Mouse (Mus musculus) neural tube, embryonic 13.5 days (tissue): ENCODE data around the gene Nos1ap. TPM values are rescaled to one million over a fixed set of nuclear protein-coding genes. Genes with fewer than 3 reads are reported as not detected.

Experiments used
- ATAC-seq: fragments of 200-750 bp; cut with Nextera tagmentation; 2 replicates; pipeline ENCODE4 v1.8.0; 2017; ENCODE audit warnings: low read depth, mild to moderate bottlenecking, moderate TSS enrichment, moderate library complexity
- H3K27ac ChIP-seq: fragments of 300-500 bp; sonication (generic); replicated peaks from 2 replicates; pipeline ENCODE4 v1.5.1; 2015; ENCODE audit warnings: moderate library complexity, mild to moderate bottlenecking, inconsistent platforms
- H3K27me3 ChIP-seq: fragments of 300-500 bp; sonication (generic); 2 replicates; pipeline ENCODE4 v1.6.1; 2015; ENCODE audit warnings: mild to moderate bottlenecking, inconsistent platforms
- H3K36me3 ChIP-seq: fragments of 300-500 bp; sonication (generic); 2 replicates; pipeline ENCODE4 v1.6.1; 2015; ENCODE audit warnings: mild to moderate bottlenecking, inconsistent platforms
- H3K4me1 ChIP-seq: fragments of 300-500 bp; sonication (generic); replicated peaks from 2 replicates; pipeline ENCODE4 v1.6.1; 2015; ENCODE audit warnings: inconsistent platforms
- H3K4me2 ChIP-seq: fragments of 300-500 bp; sonication (generic); 2 replicates; pipeline ENCODE4 v1.6.1; 2015; ENCODE audit warnings: inconsistent platforms, mild to moderate bottlenecking, moderate library complexity
- H3K4me3 ChIP-seq: fragments of 300-500 bp; sonication (generic); 2 replicates; pipeline ENCODE4 v1.5.1; 2015; ENCODE audit warnings: mild to moderate bottlenecking, inconsistent platforms
- H3K9ac ChIP-seq: fragments of 300-500 bp; sonication (generic); 2 replicates; pipeline ENCODE4 v1.6.1; 2015; ENCODE audit warnings: moderate library complexity, mild to moderate bottlenecking, inconsistent platforms
- H3K9me3 ChIP-seq: fragments of 300-500 bp; sonication (generic); 2 replicates; pipeline ENCODE4 v1.6.1; 2016; ENCODE audit warnings: inconsistent platforms
- WGBS: fragments of 180-500 bp; shearing (Covaris S2); methylation state at CpG from one replicate; pipeline ENCODE4 v1.1.7; 2015; 5-methylcytosine and 5-hydroxymethylcytosine counted together
- polyA plus RNA-seq: library from polyadenylated mRNA; unstranded; fragments of >200 nt; fragmentation: Nextera tagmentation; extraction: Ambion mirVana; gene quantifications from 2 replicates; pipeline ENCODE4 v1.2.1, GENCODE M21; 2015

Gene Nos1ap
- polyA plus RNA-seq, 1 experiment from 2014 or later = 17.6 TPM

DNA sequence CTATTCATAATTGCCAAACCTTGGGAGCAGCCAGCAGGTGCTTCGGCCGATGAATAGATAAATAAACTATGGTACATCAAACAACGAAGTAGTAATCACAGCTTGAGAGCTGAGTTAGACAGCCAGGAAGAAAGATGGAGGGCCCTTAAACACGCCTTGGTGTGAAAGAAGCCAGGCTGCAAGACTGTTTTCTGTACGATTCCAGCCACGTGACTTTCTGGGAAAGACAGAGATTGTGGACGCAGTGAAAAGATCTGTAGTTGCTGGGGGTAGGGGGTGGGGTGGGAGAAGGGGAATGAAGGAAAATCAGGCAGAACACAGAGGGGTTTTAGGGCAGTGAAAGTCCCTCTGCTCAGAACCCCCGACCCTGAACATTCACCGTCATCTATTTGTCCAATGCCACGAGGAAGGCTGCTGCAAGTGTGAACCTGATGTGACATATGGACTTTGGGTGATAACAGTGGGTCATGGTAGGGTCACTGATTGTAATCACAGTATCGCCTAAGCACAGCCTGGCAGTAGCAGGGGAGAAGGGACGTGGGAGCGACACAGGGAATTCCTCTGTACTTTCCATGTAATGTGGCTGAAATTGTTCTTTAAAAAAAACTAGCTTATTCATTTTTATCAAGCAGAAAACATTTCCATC is 94.0 kb downstream of the Nos1ap start:
- Histone ChIP-seq H3K4me1 (peaks cover 25% of the 10 kb centered on the region), H3K4me3 (no peak overlapping the region), H3K36me3 (no peaks in the 10 kb centered on the region), H3K27ac (no peak overlapping the region), H3K4me2 (no peak overlapping the region), H3K27me3 (no peaks in the 10 kb centered on the region), H3K9ac (no peak overlapping the region), H3K9me3 (no peaks in the 10 kb centered on the region)
- no peak for ATAC-seq
- WGBS = 48% methylated on average over 13 of the region's 13 CpGs

DNA sequence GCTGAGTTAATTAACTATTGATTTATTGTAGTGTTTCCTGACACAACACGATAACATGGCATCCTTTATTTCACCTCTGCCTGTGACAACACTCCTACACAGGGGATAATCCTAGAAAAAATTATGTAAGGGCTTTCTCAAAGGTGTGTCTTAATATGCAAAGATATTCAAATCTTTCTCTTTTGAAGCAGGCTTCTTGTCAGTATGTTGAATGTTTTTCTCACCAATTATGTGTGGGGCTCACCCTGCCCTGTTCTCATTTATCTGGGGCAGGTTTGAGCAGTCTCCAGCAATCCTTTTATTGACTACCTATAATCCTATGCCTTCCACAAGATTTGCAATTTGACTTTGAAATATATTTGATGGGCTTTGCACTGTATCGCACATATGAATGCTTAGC is 97.1 kb downstream of the Nos1ap start:
- H3K27me3 ChIP-seq = no peaks in the 10 kb centered on the region
- no peaks in the 10 kb centered on the region for H3K9me3 ChIP-seq
- no peak overlapping the region for H3K27ac ChIP-seq
- H3K4me2 ChIP-seq = no peak overlapping the region
- no peak for ATAC-seq
- 53% methylated on average over 2 of the region's 2 CpGs for WGBS
- H3K9ac ChIP-seq = no peak overlapping the region
- no peaks in the 10 kb centered on the region for H3K36me3 ChIP-seq
- H3K4me3 ChIP-seq = no peak overlapping the region
- H3K4me1 ChIP-seq = peaks cover 13% of the 10 kb centered on the region

DNA sequence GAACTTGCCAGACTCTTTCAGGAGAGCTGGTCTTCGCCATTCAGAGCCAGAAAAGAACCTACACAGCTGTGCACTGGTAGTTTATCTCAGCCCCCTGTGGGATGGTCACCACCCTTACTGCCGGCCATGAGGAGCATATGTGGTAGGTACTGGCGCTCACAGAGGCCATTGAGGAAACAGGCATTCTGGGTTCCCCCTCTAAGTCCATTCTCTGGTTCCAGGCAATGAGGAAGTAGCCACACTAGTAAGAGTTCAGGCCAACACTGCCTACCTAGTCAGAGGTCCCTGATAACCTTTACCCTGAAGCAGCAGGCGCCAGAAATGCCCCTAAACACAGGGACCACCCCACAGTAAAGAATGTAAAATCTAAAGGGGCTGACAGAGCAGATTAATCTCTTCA is 97.6 kb downstream of the Nos1ap start:
- no peak overlapping the region for H3K4me3 ChIP-seq
- ATAC-seq = no peak
- WGBS = 75% methylated on average over 4 of the region's 4 CpGs

DNA sequence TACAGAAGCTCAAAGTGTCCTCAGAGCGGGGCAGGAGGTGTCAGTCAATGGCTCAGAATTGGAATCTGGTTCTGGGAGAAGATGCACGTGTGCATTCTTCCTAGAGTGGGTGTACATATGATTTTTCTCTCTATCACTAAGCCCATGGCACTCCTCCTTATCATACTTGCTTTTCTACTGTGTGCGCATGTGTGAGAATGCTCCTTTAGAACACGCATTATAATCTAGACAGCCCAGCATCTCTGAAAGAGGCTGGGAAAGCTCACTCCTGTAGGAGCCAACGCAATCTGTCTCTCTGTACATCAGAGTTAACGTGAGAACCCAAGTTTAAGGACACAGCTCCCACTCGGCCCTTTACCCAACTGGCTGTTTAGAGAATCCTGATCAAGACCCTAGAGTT is 99.7 kb downstream of the Nos1ap start:
- Histone ChIP-seq H3K9ac (no peak overlapping the region), H3K36me3 (no peaks in the 10 kb centered on the region), H3K4me3 (no peak overlapping the region), H3K27me3 (no peaks in the 10 kb centered on the region), H3K4me2 (no peak overlapping the region), H3K4me1 (peaks cover 18% of the 10 kb centered on the region), H3K9me3 (no peaks in the 10 kb centered on the region), H3K27ac (no peak overlapping the region)
- no peak for ATAC-seq
- WGBS = 92% methylated on average over 7 of the region's 7 CpGs

More for the DNA sequence above, 97.6 kb downstream of the Nos1ap start:
- H3K9ac ChIP-seq = no peak overlapping the region
- H3K27me3 ChIP-seq = no peaks in the 10 kb centered on the region
- H3K4me2 ChIP-seq = no peak overlapping the region
- H3K9me3 ChIP-seq = no peaks in the 10 kb centered on the region
- H3K4me1 ChIP-seq = peaks cover 13% of the 10 kb centered on the region
- no peaks in the 10 kb centered on the region for H3K36me3 ChIP-seq
- H3K27ac ChIP-seq = 0 out of 2 replicates have a peak overlapping the region, but pooled peaks have one; percentile 38

DNA sequence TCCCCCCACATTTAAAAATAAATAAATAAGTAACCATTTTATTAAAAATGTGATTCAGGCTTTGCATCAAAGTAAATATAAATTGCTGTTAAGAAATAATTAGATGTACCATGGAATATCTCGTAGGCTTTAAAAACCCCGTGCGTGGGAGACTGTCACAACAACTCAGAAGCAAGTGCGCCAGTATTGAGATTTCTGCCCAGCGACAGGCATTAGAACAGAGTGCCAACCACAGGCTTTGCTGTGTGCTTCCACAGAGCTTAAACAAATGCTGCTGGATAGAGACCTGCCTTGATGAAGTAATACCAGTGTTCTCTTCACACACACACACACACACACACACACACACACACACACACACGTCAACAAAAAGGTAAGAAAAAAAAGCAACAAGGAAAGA is 100.2 kb downstream of the Nos1ap start:
- no peak for ATAC-seq
- no peak overlapping the region for H3K4me2 ChIP-seq

DNA sequence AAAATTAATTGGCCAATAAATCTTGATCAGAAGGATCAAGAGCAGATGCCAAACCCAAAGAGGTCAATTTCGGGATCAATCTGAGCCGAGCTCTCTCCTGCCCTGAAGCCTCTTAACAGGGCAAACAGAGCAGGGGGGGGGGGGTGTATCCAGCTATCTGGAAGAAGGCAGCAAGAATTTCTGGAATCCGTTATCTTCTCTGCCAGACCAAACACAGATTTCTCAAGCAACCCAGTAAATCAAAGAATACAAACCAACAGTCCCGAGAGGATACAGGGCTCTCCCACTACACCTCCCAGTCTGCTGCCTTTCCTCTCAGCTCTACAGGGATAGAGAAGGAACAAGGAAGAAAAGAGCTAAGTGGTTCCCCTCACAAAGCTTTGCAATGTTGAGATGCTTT is 104.5 kb downstream of the Nos1ap start:
- Histone ChIP-seq H3K27ac (peak overlapping the region; percentile 39), H3K36me3 (no peaks in the 10 kb centered on the region), H3K4me2 (no peak overlapping the region), H3K9ac (no peak overlapping the region), H3K4me1 (peaks cover 27% of the 10 kb centered on the region), H3K4me3 (no peak overlapping the region), H3K27me3 (no peaks in the 10 kb centered on the region), H3K9me3 (no peaks in the 10 kb centered on the region)
- WGBS = 37% methylated on average over 4 of the region's 4 CpGs
- ATAC-seq = peak; percentile 27; the same call in 1 of the 2 replicates

More for the DNA sequence above, 100.2 kb downstream of the Nos1ap start:
- no peaks in the 10 kb centered on the region for H3K27me3 ChIP-seq
- 95% methylated on average over 6 of the region's 6 CpGs for WGBS
- H3K4me3 ChIP-seq = no peak overlapping the region
- peaks cover 23% of the 10 kb centered on the region for H3K4me1 ChIP-seq
- H3K9ac ChIP-seq = no peak overlapping the region
- no peak overlapping the region for H3K27ac ChIP-seq
- H3K36me3 ChIP-seq = no peaks in the 10 kb centered on the region
- no peaks in the 10 kb centered on the region for H3K9me3 ChIP-seq

DNA sequence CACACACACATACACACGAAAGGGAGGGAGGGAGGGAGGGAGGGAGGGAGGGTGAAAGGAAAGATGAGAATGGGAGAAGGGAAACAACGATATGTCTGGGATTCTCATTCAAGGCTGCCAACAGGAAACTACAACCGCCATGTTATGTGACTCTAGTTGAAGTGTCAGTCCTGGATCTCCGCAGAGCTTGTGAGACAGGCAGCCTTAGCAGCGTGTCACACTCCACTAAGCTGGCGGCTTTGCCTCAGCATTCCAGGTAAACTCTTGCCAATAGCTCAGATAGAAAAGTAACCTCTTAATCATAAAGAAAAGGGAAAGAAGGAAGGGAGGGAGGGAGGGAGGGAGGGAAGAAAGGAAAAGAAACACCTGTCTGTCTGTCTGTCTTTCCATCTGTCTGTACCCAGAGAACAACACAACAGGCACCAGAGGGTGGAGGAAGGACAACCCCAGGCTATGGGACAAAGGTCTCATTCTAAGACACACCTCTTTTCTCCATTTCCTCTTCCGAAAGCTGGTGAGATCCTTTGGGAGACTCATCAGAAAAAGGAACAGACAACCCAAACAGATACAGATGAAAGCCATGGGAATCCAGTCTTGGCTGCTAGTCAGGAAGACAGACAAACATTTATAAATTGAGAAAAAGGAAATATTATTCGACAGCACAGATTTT is 107.3 kb downstream of the Nos1ap start:
- 80% methylated on average over 7 of the region's 8 CpGs for WGBS
- no peak overlapping the region for H3K27ac ChIP-seq
- no peak for ATAC-seq
- H3K9ac ChIP-seq = no peak overlapping the region
- H3K36me3 ChIP-seq = no peaks in the 10 kb centered on the region
- no peaks in the 10 kb centered on the region for H3K9me3 ChIP-seq
- no peaks in the 10 kb centered on the region for H3K27me3 ChIP-seq
- peaks cover 51% of the 10 kb centered on the region for H3K4me1 ChIP-seq
- H3K4me2 ChIP-seq = no peak overlapping the region
- H3K4me3 ChIP-seq = no peak overlapping the region

DNA sequence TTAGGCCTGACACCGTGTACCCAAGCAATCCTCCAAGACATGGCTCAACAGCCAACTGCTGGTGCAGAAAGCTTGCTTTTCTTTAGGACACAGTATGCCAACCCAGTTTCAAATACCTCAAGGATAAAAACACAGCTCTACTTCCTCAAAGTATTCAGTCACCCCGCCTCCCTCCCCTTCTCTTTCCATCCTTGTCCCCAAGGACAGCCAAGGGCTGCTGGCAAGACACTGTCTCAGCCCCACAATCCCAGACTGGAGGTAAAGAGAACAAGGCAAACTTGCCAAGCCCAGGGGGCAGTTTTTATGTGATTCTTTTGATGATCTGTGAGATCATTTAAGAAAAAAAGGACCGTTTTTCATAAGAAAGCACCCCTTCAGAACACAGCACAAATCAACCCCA is 108.6 kb downstream of the Nos1ap start:
- Histone ChIP-seq H3K4me2 (no peak overlapping the region), H3K27ac (no peak overlapping the region), H3K4me1 (peaks cover 60% of the 10 kb centered on the region), H3K27me3 (no peaks in the 10 kb centered on the region), H3K9me3 (no peaks in the 10 kb centered on the region), H3K9ac (no peak overlapping the region), H3K4me3 (no peak overlapping the region), H3K36me3 (no peaks in the 10 kb centered on the region)
- no peak for ATAC-seq
- WGBS = 73% methylated on average over 3 of the region's 3 CpGs

DNA sequence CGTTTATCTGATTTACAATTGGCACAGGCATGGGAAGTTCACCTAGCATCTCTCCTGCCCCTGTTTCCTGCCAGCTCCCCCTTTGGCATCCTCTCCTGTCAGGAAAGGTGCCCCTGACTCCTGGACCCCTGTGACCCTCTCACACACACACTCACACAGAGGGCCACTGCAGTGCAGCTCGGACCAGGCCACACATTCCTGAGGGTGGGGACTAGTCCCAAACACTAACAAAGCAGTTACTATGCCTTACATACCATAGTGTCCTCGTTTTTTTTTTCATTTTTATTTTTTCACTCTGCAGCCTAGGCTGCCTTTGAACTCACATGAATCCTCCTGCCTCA is 110.2 kb downstream of the Nos1ap start:
- H3K4me2 ChIP-seq = no peak overlapping the region
- ATAC-seq = no peak
- WGBS = 28% methylated on average over 3 of the region's 3 CpGs

DNA sequence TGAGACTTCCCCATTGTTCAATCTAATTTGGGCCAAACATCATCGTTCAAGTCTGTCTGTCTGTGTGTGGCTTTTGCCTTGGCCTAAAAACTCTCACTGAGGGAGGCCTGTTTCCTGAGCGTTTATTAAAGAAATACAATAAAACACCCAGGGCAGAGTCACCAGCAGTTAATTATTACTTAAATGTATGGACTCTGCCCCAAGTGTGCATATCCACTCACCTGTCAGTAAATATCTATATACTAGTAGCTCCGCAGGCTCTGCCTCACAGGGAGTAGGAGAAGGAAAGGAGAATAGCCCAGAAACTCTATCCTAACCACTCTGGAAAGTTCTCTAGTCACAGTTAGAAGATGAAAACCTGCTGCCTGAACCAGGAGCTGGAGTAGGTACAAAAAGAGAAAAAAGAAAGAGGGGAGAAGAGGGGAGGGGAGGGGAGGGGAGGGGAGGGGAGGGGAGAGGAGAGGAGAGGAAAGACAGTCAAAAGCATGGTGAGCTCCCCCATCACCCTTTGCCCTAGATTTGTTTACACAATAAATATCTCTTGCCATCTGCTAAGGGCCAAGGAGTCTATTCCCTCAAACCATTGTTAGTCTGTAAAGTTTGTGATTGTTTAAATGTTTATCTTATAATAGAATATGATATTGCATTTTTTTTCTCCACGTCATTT is 110.7 kb downstream of the Nos1ap start:
- H3K9ac ChIP-seq = no peak overlapping the region
- 63% methylated on average over 4 of the region's 4 CpGs for WGBS
- 0 out of 2 replicates have a peak overlapping the region, but pooled peaks have one; percentile 49 for H3K27ac ChIP-seq
- ATAC-seq = no peak
- H3K27me3 ChIP-seq = no peaks in the 10 kb centered on the region
- peaks cover 49% of the 10 kb centered on the region for H3K4me1 ChIP-seq
- no peaks in the 10 kb centered on the region for H3K36me3 ChIP-seq
- H3K4me2 ChIP-seq = no peak overlapping the region
- no peaks in the 10 kb centered on the region for H3K9me3 ChIP-seq
- H3K4me3 ChIP-seq = no peak overlapping the region

More for the DNA sequence above, 110.2 kb downstream of the Nos1ap start:
- H3K9ac ChIP-seq = no peak overlapping the region
- no peak overlapping the region for H3K4me3 ChIP-seq
- no peak overlapping the region for H3K27ac ChIP-seq
- H3K36me3 ChIP-seq = no peaks in the 10 kb centered on the region
- H3K9me3 ChIP-seq = no peaks in the 10 kb centered on the region
- H3K27me3 ChIP-seq = no peaks in the 10 kb centered on the region
- H3K4me1 ChIP-seq = peaks cover 49% of the 10 kb centered on the region

DNA sequence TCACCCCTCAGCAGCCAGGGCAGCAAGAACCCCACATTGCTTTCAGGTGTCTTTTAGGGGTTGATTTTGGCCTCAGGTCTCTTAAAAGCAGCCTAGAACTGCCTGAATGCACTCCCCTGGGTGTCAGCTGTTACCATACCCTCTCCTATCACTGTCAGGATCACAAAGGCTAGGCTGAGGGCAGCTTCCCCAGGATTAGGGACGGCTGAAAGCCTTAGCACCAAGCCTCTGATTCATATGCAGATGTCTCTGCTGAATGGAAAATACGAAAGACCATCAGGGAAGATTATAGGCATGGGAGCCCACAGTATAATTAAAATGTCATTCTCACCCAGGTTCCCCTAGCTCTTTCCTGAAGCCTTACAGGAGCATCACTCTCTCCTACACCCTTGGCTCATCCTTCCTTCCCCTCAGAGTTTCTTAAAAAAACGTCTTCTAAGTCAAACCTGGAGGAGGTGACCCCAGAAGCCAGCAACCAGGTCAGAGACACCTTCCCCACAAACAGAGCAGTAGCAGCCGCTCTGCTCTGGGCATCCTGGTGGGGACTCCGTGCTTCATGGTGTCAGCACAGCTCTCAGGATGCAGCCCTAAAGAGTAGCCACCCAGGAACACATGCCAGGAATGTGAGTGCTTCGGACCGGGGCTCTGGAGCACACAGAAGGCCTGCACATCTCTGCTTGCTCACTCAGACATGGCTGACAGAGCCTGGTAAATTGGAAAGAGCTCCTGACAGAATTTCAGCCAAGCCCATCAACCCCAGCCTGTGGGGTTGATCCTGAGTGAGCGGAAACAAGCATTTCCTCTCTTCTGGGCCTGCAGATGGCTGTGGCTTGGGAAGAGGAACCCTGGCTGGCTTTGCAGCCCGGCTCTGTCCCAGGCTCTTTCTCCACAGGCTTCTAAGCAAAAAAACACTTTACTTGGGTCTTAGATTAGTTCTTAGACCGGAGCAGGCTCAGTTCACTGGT is 111.7 kb downstream of the Nos1ap start:
- H3K9me3 ChIP-seq = no peaks in the 10 kb centered on the region
- peak overlapping the region; percentile 49; the same call in 1 of the 2 replicates for H3K27ac ChIP-seq
- H3K27me3 ChIP-seq = no peaks in the 10 kb centered on the region
- peak; percentile 34; the same call in 1 of the 2 replicates for ATAC-seq
- WGBS = 29% methylated on average over 10 of the region's 10 CpGs
- H3K4me1 ChIP-seq = peaks cover 49% of the 10 kb centered on the region
- no peak overlapping the region for H3K4me3 ChIP-seq
- no peaks in the 10 kb centered on the region for H3K36me3 ChIP-seq
- H3K4me2 ChIP-seq = no peak overlapping the region
- H3K9ac ChIP-seq = no peak overlapping the region
